ENCODE assay signal across 8 mouse cellular contexts in genomic region chr12:32954216-32955021, GRCm38 (mm10). TPM values are rescaled to one million over a fixed set of nuclear protein-coding genes. Genes with fewer than 3 reads are reported as not detected.
DNase-seq lines count a peak whose midpoint lies in the region; ATAC-seq and TF ChIP-seq lines count a peak whose summit lies in the region.

No protein-coding gene starts in this region.

- peak; percentile 58; the same call in 1 of the 2 replicates for TF ChIP-seq POLR2A in cerebellum, adult 2 months (IDR thresholded peaks at IDR 0.05; ENCODE audit: borderline replicate concordance, insufficient read depth, low read length)
- peak; percentile 71; the same call in 1 of the 2 replicates for TF ChIP-seq POLR2A in limb, embryonic 14.5 days (IDR thresholded peaks at IDR 0.05; ENCODE audit: borderline replicate concordance, extremely low read depth, insufficient read depth, insufficient read length)

- peak overlapping the region; percentile 90 for H3K27ac ChIP-seq in cerebellum, adult 2 months (ENCODE audit: insufficient read depth, low read length)
- H3K27ac ChIP-seq in limb, embryonic 14.5 days (replicated peaks; ENCODE audit: low read depth, low read length): peak overlapping the region; percentile 93
- H3K27ac ChIP-seq in midbrain, embryonic 16.5 days (ENCODE audit: low read length): peak overlapping the region; percentile 95

- H3K36me3 ChIP-seq in limb, embryonic 14.5 days (ENCODE audit: control insufficient read depth, insufficient read depth, low read length): no peaks in the 10 kb centered on the region
- H3K36me3 ChIP-seq in midbrain, embryonic 16.5 days (ENCODE audit: control insufficient read depth, insufficient read depth, low read length): no peaks in the 10 kb centered on the region

- peak; percentile 45; the same call in 1 of the 2 replicates for ATAC-seq in limb, embryonic 14.5 days (ENCODE audit: low FRiP score, low read depth)
- ATAC-seq in midbrain, embryonic 16.5 days: peak; percentile 82; the same call in 1 of the 2 replicates

- H3K27me3 ChIP-seq in cerebellum, adult 2 months (ENCODE audit: control insufficient read depth, insufficient read depth, low read length): no peaks in the 10 kb centered on the region
- H3K27me3 ChIP-seq in limb, embryonic 14.5 days (ENCODE audit: control insufficient read depth, insufficient read depth, low read length): no peaks in the 10 kb centered on the region
- H3K27me3 ChIP-seq in midbrain, embryonic 16.5 days (ENCODE audit: control insufficient read depth, insufficient read depth, low read depth, low read length): no peaks in the 10 kb centered on the region

- TF ChIP-seq CTCF in cerebellum, adult 2 months (IDR thresholded peaks at IDR 0.05; ENCODE audit: borderline replicate concordance, insufficient read depth, low read depth, low read length): no peak

- H3K4me2 ChIP-seq in limb, embryonic 14.5 days (replicated peaks; ENCODE audit: low read depth, low read length, severe bottlenecking): peak overlapping the region; percentile 61
- H3K4me2 ChIP-seq in midbrain, embryonic 16.5 days (ENCODE audit: low read length): peak overlapping the region; percentile 90

- under 1% methylated on average over 71 of the region's 71 CpGs for WGBS in cerebellum, adult 2 months
- under 1% methylated on average over 66 of the region's 71 CpGs for WGBS in limb, embryonic 14.5 days
- WGBS in midbrain, embryonic 16.5 days: under 1% methylated on average over 67 of the region's 71 CpGs

- H3K4me3 ChIP-seq in cerebellum, adult 2 months (replicated peaks; ENCODE audit: insufficient read depth, low read depth, low read length): peak overlapping the region; percentile 94
- H3K4me3 ChIP-seq in limb, embryonic 14.5 days (replicated peaks; ENCODE audit: low read length): peak overlapping the region; percentile 78
- peak overlapping the region; percentile 62 for H3K4me3 ChIP-seq in midbrain, embryonic 16.5 days (ENCODE audit: low read depth, low read length)

- no peaks in the 10 kb centered on the region; the same call in 1 of the 2 replicates for H3K4me1 ChIP-seq in cerebellum, adult 2 months (ENCODE audit: control insufficient read depth, insufficient read depth, low read length)
- H3K4me1 ChIP-seq in limb, embryonic 14.5 days (ENCODE audit: control insufficient read depth, insufficient read depth, low read length): peaks cover 11% of the 10 kb centered on the region
- H3K4me1 ChIP-seq in midbrain, embryonic 16.5 days (ENCODE audit: control insufficient read depth, insufficient read depth, low read length): peaks cover 18% of the 10 kb centered on the region

- H3K9me3 ChIP-seq in limb, embryonic 14.5 days (ENCODE audit: control insufficient read depth, low read length): no peaks in the 10 kb centered on the region
- no peaks in the 10 kb centered on the region for H3K9me3 ChIP-seq in midbrain, embryonic 16.5 days (replicated peaks; ENCODE audit: control insufficient read depth, low read length, poor library complexity, severe bottlenecking)

- DNase-seq in cerebellum, adult 2 months: no peak
- no peak for DNase-seq in cerebellum, postnatal 25 days
- DNase-seq in urinary bladder, adult 2 months (ENCODE audit: low spot score): peak; percentile 85
- DNase-seq in urinary bladder, postnatal 25 days (ENCODE audit: low spot score): no peak
- peak; percentile 79 to 87 for DNase-seq in frontal cortex, postnatal 36 days (ENCODE audit: low spot score in 2 of 2)
- peak; percentile 24 for DNase-seq in limb, embryonic 14.5 days (ENCODE audit: low spot score)
- no peak for DNase-seq in right cerebral cortex, postnatal 14 days

- H3K9ac ChIP-seq in limb, embryonic 14.5 days (ENCODE audit: low read depth, low read length, severe bottlenecking): peak overlapping the region; percentile 77
- H3K9ac ChIP-seq in midbrain, embryonic 16.5 days (ENCODE audit: low read depth, low read length): peak overlapping the region; percentile 84

RNA-seq across cellular contexts. Expression of gene Sypl, which starts 0.7 kb away (rescaled TPM):
- 53.6 and 54.7 TPM in 2 replicates for polyA plus RNA-seq in cerebellum, adult 2 months (2012; rRNA removed)
- polyA plus RNA-seq in urinary bladder, adult 2 months (2012; rRNA removed): 145 and 163 TPM in 2 replicates
- 53.3 and 54.1 TPM in 2 replicates for polyA plus RNA-seq in limb, embryonic 14.5 days (2012; rRNA removed)
- 97.6 and 104 TPM in 2 replicates for polyA plus RNA-seq in limb, embryonic 14.5 days (2014; fragmentation: Nextera tagmentation; extraction: Ambion mirVana)
- 36.1 and 37.5 TPM in 2 replicates for polyA plus RNA-seq in midbrain, embryonic 16.5 days (2015; fragmentation: Nextera tagmentation; extraction: Ambion mirVana)

Comparison
In these comparisons a context has a peak if more than half of its experiments do, and no peak if none do; other contexts are left out.
1. DNase-seq: peak in urinary bladder, adult 2 months (single experiment), frontal cortex, postnatal 36 days (2 of 2) and limb, embryonic 14.5 days (single experiment); none in cerebellum, adult 2 months (0 of 2), cerebellum, postnatal 25 days (0 of 2), urinary bladder, postnatal 25 days (single experiment) and right cerebral cortex, postnatal 14 days (single experiment).
2. Peak in every context shown above with its lines, with median percentiles within 50 percentile points of each other: H3K27ac ChIP-seq and H3K4me3 ChIP-seq.